Mouse (Mus musculus) cerebellum, adult (tissue): ENCODE measurements around the gene Tceanc2.
"Not testable (repeated sequence)": the region's sequence is repeated elsewhere in the genome, so short reads cannot be mapped to it uniquely, and the experiment has no call there.

Source experiments
- ATAC-seq: cut with Nextera tagmentation; 2 replicates; pipeline ENCODE4 v1.9.2; 2017; ENCODE audit warnings: mild to moderate bottlenecking, moderate library complexity, mixed read lengths; ENCODE audit not compliant: insufficient number of reproducible peaks, low FRiP score, low TSS enrichment

The Tceanc2 gene

GRCm38 (mm10) chr4:107127901-107128669 lies 50.8 kb downstream of the Tceanc2 start:
- ATAC-seq = 0 out of 2 replicates have a peak, but pooled peaks have one; percentile 46

- no peak for ATAC-seq
These were observed 51.9 kb downstream of the Tceanc2 start for GRCm38 (mm10) chr4:107126891-107127524.

GRCm38 (mm10) chr4:107126389-107126788 lies 52.5 kb downstream of the Tceanc2 start:
- no peak for ATAC-seq

GRCm38 (mm10) chr4:107125101-107125500 lies 53.8 kb downstream of the Tceanc2 start:
- no peak for ATAC-seq

GRCm38 (mm10) chr4:107124376-107124775 lies 54.5 kb downstream of the Tceanc2 start:
- no peak for ATAC-seq

GRCm38 (mm10) chr4:107121165-107121943 lies 57.6 kb downstream of the Tceanc2 start:
- ATAC-seq = no peak

GRCm38 (mm10) chr4:107120676-107121075 lies 58.2 kb downstream of the Tceanc2 start:
- ATAC-seq = no peak

GRCm38 (mm10) chr4:107119056-107119455 lies 59.9 kb downstream of the Tceanc2 start:
- ATAC-seq = no peak

GRCm38 (mm10) chr4:107117741-107118385 lies 61.1 kb downstream of the Tceanc2 start:
- ATAC-seq = no peak

GRCm38 (mm10) chr4:107114278-107114677 lies 64.6 kb downstream of the Tceanc2 start:
- ATAC-seq = no peak

- ATAC-seq = not testable (repeated sequence)
These were observed 69.7 kb downstream of the Tceanc2 start for GRCm38 (mm10) chr4:107109181-107109580.

GRCm38 (mm10) chr4:107108291-107108731 lies 70.6 kb downstream of the Tceanc2 start:
- ATAC-seq = no peak

- no peak for ATAC-seq
These were observed 72.1 kb downstream of the Tceanc2 start for GRCm38 (mm10) chr4:107106777-107107176.

- no peak for ATAC-seq
These were observed 76.7 kb downstream of the Tceanc2 start for GRCm38 (mm10) chr4:107102220-107102619.

GRCm38 (mm10) chr4:107098791-107099525 lies 80.0 kb downstream of the Tceanc2 start:
- ATAC-seq = no peak

- no peak for ATAC-seq
These were observed 80.5 kb downstream of the Tceanc2 start for GRCm38 (mm10) chr4:107098375-107098774.

- ATAC-seq = no peak
These were observed 81.0 kb downstream of the Tceanc2 start for GRCm38 (mm10) chr4:107097871-107098270.

- no peak for ATAC-seq
These were observed 82.0 kb downstream of the Tceanc2 start, which contains the start of gene Cdcp2 for GRCm38 (mm10) chr4:107096841-107097373. Gene Cdcp2 (plus strand): TSS chr4:107096891.

GRCm38 (mm10) chr4:107096043-107096442 lies 82.9 kb downstream of the Tceanc2 start:
- ATAC-seq = no peak
